Mouse (Mus musculus): ENCODE results near the gene Olfr877. TPM values are rescaled to one million over a fixed set of nuclear protein-coding genes. Genes with fewer than 3 reads are reported as not detected.

Gene Olfr877
- not detected for total RNA-seq (2021)
- long read RNA-seq, experiment 1 = 0 reads
- long read RNA-seq, experiment 2 = 0 reads

- no peak for DNase-seq (ENCODE audit: low spot score in 2 of 2)
Measured at GRCm38 (mm10) chr9:37853969-37854368, at the start of gene Olfr877. Gene Olfr877, plus strand, starts transcription at chr9:37854269.

- no peak for DNase-seq (ENCODE audit: low spot score in 2 of 2)
Measured at GRCm38 (mm10) chr9:37807235-37807634, 46.8 kb upstream of the Olfr877 start.

GRCm38 (mm10) chr9:37808456-37808855 lies 45.6 kb upstream of the Olfr877 start:
- DNase-seq (ENCODE audit: low spot score in 2 of 2) = no peak

GRCm38 (mm10) chr9:37808976-37809375 lies 45.1 kb upstream of the Olfr877 start:
- peak in 1 of 2 experiments; percentile 15 for DNase-seq (ENCODE audit: low spot score in 2 of 2)

GRCm38 (mm10) chr9:37814696-37815095 lies 39.4 kb upstream of the Olfr877 start:
- peak; percentile 4 to 62 for DNase-seq (ENCODE audit: low spot score in 2 of 2)

GRCm38 (mm10) chr9:37829881-37830280 lies 24.2 kb upstream of the Olfr877 start:
- no peak for DNase-seq (ENCODE audit: low spot score in 2 of 2)

- DNase-seq (ENCODE audit: low spot score in 2 of 2) = peak; percentile 4 to 21
Measured at GRCm38 (mm10) chr9:37833341-37833740, 20.7 kb upstream of the Olfr877 start.

- peak in 1 of 2 experiments; percentile 8 for DNase-seq (ENCODE audit: low spot score in 2 of 2)
Measured at GRCm38 (mm10) chr9:37849267-37849666, 4.8 kb upstream of the Olfr877 start.

- no peak for DNase-seq (ENCODE audit: low spot score in 2 of 2)
Measured at GRCm38 (mm10) chr9:37863325-37863724, 9.3 kb downstream of the Olfr877 start.

- no peak for DNase-seq (ENCODE audit: low spot score in 2 of 2)
Measured at GRCm38 (mm10) chr9:37870246-37870645, 16.2 kb downstream of the Olfr877 start.

- no peak for DNase-seq (ENCODE audit: low spot score in 2 of 2)
Measured at GRCm38 (mm10) chr9:37871097-37871496, 17.0 kb downstream of the Olfr877 start.

GRCm38 (mm10) chr9:37871536-37871935 lies 17.5 kb downstream of the Olfr877 start:
- DNase-seq (ENCODE audit: low spot score in 2 of 2) = no peak

GRCm38 (mm10) chr9:37890960-37891359 lies 36.9 kb downstream of the Olfr877 start:
- DNase-seq (ENCODE audit: low spot score in 2 of 2) = peak in 1 of 2 experiments; percentile 28

- DNase-seq (ENCODE audit: low spot score in 2 of 2) = no peak
Measured at GRCm38 (mm10) chr9:37896661-37897060, 42.6 kb downstream of the Olfr877 start, which contains the start of gene Olfr145. Gene Olfr145, plus strand, starts transcription at chr9:37896724.

- DNase-seq (ENCODE audit: low spot score in 2 of 2) = no peak
Measured at GRCm38 (mm10) chr9:37905555-37905954, 51.5 kb downstream of the Olfr877 start.

Other genes starting within 250 kb of the Olfr877 start
- gene Spa17, start 240.5 kb upstream of the Olfr877 start, total RNA-seq (2021) = 1 to 10 TPM; 1.5 to 4.3 TPM
- 10 to 100 TPM; 50.8 to 50.9 TPM for gene Tbrg1, start 197.0 kb upstream of the Olfr877 start, total RNA-seq (2021)
- gene Panx3, start 185.0 kb upstream of the Olfr877 start, total RNA-seq (2021) = not detected
- not detected for gene Olfr160, start 138.0 kb upstream of the Olfr877 start, total RNA-seq (2021)
- gene Olfr874, start 109.2 kb upstream of the Olfr877 start, total RNA-seq (2021) = not detected
- not detected for gene Olfr875, start 82.4 kb upstream of the Olfr877 start, total RNA-seq (2021)
- gene Olfr876, start 51.2 kb upstream of the Olfr877 start, total RNA-seq (2021) = not detected
- not detected for gene Olfr145, start 42.5 kb downstream of the Olfr877 start, total RNA-seq (2021)
- gene Olfr878, start 63.6 kb downstream of the Olfr877 start, total RNA-seq (2021) = not detected
- not detected for gene Olfr881, start 137.6 kb downstream of the Olfr877 start, total RNA-seq (2021)
- gene Olfr883, start 171.5 kb downstream of the Olfr877 start, total RNA-seq (2021) = not detected
- gene Olfr884, start 192.3 kb downstream of the Olfr877 start, total RNA-seq (2021) = not detected
- gene Olfr885, start 207.1 kb downstream of the Olfr877 start, total RNA-seq (2021) = not detected
- not detected for gene Olfr887, start 229.8 kb downstream of the Olfr877 start, total RNA-seq (2021)

Measured in layer of hippocampus, postnatal 14 days (tissue).